Mouse (Mus musculus): Measurements from ENCODE around the gene Grm8.

DNA sequence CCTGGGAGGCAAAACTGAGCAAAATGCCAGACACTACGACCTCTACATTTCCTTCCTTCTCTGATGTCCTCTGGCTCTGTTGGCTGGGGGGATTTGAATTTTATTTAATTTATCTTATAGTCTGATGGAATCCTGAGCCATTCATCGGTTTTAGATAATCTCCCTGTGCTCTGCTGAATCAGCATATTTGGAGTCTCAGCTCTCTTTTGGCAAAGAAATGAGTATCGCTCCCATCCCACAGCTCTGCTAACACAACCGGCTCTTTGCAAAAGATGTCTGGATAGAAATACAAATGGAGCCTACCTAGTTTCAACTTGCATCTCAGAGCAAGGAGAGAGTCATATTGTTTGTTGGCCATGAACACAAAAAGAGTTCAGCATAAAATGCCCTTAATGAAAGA is 388.5 kb downstream of the Grm8 start:
- TF ChIP-seq CTCF (IDR thresholded peaks at IDR 0.05 in 2 of 3, conservative IDR thresholded peaks at IDR 0.05 in 1 of 3; ENCODE audit: control insufficient read depth in 1 of 3, insufficient read depth in 1 of 3, low read depth in 2 of 3, low read length in 3 of 3, poor library complexity in 1 of 3, severe bottlenecking in 1 of 3) (no peak), POLR2AphosphoS2 (IDR thresholded peaks at IDR 0.05; ENCODE audit: low read length) (no peak), CHD2 (IDR thresholded peaks at IDR 0.05; ENCODE audit: low read length) (no peak), ZC3H11A (IDR thresholded peaks at IDR 0.05; ENCODE audit: low read depth, low read length) (no peak), POLR2A (IDR thresholded peaks at IDR 0.05; ENCODE audit: control insufficient read depth in 1 of 2, insufficient read depth in 1 of 2, low read depth in 1 of 2, low read length in 2 of 2, poor library complexity in 1 of 2) (no peak), RAD21 (IDR thresholded peaks at IDR 0.05; ENCODE audit: low read depth, low read length) (no peak)

Data from MEL (cell line).